Mouse (Mus musculus) CH12F3 (cell line): ENCODE data around the gene Fam20a.

Source experiments
- in situ Hi-C: fragments of 300-500 bp; cut with MboI; formaldehyde crosslinking; loops from 2 replicates; pipeline ENCODE4 v1.14.3; 2020; ENCODE audit warnings: low sequenced_read_pairs

The Fam20a gene

GRCm38 (mm10) chr11:109620356-109620755 is 101.7 kb downstream of the Fam20a start:
- in situ Hi-C loops: no loop called here
